Mouse (Mus musculus) heart, adult 11 months (tissue): ENCODE data around the gene Inafm1.

Experiments
- DNase-seq: peaks from one replicate; pipeline ENCODE4 v3.0.0; 2022

Gene Inafm1

DNA sequence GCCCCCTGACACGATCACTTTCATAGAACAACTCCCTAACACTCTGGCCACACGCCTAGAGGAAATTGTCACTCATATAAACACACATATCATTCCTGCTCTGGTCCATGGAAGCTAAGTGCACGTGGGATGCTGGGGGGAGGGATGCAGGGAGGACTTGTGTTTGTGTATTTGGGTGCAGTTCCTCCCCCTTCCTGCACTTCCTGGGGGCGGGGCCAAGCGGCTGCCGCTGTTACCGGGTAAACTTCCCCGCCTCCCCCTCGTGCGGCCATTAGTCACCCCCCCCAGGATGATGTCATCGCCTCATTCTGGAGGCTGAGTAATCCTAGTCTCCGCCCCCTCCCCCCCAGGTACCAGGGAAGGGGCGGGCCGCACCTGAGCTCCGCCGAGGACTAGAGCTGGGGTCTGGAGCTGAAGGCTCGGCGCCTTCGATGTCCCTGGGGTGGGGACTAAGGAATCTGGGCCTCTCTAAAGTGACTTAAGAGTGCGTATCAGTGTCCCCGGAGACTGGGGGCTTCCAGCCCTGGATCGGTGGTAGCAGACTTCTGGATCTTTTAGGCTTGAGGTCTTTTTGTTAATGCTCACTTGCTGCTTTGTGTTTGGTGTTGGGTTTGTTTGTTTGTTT lies 23.5 kb upstream of the Inafm1 start:
- DNase-seq, result peak; percentile 99

DNA sequence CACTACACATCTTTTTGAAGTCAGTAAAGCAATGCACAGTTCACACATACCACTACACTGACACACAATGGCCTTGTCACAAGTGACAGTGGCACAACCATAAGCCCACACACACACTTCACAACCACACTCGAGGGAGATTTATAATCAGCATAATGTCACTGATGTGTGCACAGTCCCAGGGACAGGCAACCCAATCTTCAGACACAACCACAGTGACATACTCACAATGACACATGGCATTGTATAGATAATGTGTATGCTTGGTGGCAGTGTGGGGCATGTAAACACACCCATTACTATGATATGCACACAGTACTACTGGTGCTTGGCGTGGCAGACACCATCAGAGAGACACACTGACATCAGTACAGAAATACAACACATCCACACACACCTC lies 22.7 kb upstream of the Inafm1 start:
- DNase-seq, result no peak

DNA sequence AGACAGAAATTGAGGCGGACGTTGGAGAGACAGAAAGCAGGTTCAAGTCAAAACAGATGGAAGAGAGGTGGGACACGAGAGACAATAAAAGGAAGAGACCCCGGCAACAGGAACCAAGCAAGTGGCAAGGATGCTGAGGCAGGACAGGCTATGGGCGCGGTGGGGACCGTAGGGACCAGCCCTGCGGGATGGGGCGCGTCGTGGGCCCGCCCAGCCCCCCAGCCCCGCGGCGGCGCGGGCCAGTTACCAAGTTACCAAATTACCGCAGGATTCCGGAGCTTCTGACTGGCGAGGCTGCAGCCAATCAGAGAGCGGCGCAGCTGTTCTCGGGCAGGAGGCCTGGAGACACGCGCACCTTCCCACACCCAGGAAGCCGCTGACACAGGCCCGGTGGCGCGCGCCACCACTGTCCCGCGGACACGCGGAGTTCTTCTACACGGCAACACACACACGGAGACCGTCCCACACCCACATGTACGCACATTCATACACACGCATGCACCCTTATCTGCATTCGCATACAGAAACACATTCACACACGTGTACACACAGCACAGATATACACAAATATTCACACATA lies 22.0 kb upstream of the Inafm1 start:
- peak; percentile 99 for DNase-seq

DNA sequence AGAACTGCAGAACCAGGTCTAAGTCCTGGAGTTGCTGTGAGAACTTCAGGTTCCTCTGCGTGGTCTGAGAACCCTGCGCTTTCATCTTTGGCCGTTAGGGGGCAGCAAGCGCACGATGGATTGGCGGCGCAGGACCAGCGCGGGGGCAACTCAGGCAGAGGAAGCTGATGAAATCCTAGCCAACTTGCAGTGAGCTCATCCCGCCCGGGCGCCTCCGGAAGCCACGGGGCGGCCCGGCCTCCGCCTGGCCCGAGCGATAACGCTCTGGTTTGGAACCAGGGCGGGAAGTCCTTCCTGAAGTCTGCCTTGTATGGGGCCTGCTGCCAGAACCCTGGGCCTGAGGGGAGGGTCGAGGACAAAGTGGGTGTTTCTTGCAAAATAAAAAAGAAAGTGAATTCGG lies 21.4 kb upstream of the Inafm1 start:
- peak; percentile 100 for DNase-seq

DNA sequence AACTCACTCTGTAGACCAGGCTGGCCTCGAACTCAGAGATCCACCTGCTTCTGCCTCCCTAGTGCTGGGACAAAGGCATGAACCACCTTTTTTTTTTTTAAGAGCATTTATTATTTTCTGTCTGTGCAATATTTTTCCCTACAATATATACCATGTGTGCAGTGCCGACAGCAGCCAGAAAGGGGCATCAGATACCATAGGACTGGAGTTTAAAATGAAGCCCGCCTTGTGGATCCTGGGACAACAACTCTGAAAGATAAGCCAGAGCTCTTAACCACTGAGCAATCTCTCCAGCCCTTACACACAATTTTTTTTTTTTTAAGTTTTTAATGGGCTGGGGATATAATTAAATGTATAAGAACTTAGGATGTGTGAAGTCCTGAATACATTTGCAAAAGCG lies 20.9 kb upstream of the Inafm1 start:
- peak; percentile 88 for DNase-seq

DNA sequence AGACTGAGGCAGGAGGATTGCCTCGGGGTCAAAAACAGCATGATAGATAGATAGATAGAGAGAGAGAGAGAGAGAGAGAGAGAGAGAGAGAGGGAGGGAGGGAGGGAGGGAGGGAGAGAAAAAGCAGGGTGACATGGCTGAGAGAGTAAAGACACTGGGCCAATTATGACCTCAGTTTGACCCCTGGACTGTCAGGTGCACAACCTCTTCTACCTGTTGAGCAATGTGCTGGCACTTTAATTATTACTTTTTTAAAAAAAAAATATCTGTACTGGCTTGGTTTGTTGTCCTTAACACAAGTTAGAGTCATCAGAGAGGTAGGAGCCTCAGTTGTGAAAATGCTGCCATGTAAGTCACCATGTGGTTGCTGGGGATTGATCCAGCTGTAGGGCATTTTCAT lies 14.4 kb upstream of the Inafm1 start:
- DNase-seq, result no peak

DNA sequence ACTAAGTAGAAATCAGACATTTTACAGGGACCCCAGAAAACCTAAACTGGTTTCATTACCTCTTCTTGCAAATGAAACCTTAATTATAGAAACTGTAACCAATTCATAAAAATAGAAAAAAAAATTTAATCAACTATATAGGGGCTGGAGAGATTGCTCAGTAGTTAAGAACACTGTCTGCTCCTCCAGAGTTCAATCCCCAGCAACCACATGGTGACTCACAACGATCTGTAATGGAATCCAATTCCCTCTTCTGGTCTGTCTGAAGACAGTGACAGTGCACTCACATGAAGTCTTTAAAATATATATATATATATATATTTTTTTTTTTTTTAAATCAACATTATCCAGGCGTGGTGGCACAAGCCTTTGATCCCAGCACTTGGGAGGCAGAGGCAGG lies 13.6 kb upstream of the Inafm1 start:
- DNase-seq, result no peak

DNA sequence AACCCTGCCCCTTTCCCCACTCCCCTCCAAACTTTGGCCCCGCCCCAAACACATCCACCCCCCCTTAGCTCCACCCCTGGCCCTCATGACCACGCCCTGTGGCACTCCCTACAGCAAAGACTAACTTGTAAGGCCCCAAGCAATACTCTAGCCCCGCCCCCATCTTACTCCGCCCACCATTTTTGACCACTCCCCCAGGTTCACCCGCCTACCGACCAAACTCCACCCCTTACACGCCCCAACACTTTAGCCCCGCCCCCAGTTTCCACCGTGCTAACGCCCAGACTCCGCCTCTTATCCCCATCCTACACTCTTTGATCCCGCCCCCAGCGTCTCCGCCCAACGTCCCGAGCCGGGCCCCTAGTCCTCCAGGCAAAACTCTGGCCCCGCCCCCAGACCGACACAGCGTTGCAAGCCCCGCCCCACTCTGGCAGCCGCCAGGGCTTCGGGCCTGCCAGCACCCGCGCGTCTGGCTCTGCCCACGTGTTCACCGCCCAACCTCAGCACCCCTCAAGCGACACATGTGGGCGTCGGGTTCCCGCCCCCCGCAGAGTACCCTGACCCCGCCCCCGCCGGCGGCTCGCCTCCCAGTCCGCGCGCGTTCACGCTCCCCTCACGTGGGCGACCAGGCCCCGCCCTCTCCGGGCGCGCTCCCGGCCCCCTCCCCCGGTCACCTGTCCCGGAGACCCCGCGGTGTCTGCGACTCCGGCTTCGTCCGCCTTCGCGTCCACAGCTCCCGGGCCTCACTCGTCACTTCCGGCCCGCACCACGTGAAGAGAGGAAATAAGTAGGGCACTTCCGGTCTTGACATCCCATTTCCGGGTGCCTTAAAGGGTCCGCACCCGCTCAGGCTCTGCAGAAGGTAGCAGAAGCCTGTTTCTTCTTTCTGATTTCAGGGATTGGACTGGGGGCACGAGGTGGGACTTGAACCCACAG lies 12.9 kb upstream of the Inafm1 start, which contains the start of gene Ccdc9:
Ccdc9 (minus strand) TSS at position 770 of the 936 bp plus-strand sequence.
- DNase-seq, result peak; percentile 100

DNA sequence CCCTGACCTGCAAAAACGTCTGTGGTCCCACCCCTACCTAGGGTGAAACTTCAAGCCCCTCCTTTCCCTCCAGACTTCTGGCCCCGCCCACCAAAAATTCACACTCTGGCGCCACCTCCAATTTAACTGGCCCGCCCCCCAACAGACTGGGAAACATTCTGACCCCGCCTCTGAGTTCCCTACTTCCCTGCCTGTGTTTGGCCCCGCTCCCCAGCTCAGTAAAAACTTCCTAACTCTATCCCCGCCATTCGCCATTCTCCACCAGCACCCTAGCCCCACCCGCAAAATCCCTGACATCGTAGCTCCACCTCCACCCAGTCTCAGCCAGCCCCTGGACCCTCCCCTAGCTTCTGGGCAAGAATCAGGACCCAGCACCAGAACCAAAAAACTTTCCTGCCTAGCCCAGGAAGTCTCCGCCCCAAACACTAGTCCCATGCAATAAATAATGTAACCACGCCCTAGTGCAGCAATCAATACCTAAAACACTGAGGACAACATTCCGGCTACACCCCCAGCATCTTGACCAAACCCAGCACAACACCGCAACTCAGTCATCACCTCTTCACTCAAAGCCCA lies 12.1 kb upstream of the Inafm1 start:
- DNase-seq, result no peak

DNA sequence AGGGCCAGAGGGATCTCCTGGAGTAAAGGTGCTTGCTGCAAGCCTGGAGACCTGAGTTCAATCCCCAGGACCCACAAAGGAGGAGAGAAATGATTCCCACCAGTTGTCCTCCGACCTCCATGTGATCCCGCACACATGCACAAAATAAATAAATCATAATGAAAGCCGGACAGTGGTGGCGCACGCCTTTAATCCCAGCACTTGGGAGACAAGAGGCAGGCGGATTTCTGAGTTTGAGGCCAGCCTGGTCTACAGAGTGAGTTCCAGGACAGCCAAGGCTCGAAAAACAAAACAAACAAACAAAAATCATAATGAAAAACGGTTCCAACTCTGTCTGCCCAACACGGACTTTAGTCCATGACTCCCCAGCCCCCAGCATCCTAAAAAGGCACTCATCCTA lies 11.5 kb upstream of the Inafm1 start:
- DNase-seq, result no peak

DNA sequence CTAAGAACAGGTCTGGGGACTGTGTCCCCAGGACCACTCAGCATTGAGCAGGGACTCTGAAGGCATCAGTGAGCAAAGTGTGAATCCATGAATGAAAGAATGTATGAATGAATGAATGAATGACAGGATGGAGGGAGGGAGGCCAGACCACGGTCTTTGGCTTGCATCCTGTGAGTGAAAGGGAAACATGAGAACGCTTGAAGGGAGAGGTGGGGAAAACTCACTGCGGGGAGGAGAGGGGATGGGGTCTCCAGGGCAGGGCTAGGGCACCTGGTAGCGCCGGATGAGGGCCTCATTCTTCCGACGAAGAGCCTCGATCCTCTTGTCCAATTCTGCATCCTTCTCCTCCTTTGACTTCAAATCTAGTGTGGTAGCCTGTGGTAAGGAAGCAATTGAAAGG lies 10.6 kb upstream of the Inafm1 start:
- peak; percentile 92 for DNase-seq

DNA sequence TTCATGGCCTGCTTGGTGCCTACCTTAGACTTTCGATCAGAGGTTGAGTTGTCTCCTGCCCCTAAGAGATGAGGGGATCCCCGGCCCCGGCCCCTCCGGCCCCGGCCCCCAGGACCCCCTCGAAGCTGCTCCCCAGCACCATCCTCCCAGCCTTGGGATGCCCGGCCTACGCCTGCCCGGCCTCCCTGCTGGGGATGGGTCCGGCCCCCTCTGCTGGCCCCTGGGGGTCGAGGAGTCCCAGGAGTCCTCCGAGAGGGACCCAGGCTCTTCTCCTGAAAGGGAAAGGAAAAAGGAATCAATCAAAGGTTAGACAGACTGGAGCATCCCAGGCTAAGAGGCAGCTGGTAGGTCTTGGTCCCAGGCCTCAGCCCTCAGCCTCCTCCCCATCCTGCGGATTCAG lies 8.9 kb upstream of the Inafm1 start:
- DNase-seq, result peak; percentile 92

DNA sequence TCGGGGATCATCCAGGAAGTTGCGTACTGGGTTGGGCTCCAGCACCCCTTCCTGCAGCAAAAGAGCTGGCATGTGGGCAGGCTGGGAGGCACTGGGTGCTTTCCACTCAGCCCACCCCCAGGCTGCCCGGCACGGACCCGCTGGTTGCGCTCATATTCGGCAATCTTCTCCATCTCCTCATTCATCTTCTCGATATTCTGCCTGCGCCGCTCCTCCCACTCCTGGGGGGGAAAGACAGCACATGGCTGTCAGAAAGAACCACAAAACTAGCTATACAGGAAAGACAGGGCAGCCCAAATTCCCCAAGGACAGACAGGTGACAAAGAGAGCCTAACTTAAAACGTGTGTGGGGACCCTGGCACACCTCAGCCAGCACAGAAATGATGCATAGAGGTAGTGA lies 7.3 kb upstream of the Inafm1 start:
- DNase-seq, result peak; percentile 93

DNA sequence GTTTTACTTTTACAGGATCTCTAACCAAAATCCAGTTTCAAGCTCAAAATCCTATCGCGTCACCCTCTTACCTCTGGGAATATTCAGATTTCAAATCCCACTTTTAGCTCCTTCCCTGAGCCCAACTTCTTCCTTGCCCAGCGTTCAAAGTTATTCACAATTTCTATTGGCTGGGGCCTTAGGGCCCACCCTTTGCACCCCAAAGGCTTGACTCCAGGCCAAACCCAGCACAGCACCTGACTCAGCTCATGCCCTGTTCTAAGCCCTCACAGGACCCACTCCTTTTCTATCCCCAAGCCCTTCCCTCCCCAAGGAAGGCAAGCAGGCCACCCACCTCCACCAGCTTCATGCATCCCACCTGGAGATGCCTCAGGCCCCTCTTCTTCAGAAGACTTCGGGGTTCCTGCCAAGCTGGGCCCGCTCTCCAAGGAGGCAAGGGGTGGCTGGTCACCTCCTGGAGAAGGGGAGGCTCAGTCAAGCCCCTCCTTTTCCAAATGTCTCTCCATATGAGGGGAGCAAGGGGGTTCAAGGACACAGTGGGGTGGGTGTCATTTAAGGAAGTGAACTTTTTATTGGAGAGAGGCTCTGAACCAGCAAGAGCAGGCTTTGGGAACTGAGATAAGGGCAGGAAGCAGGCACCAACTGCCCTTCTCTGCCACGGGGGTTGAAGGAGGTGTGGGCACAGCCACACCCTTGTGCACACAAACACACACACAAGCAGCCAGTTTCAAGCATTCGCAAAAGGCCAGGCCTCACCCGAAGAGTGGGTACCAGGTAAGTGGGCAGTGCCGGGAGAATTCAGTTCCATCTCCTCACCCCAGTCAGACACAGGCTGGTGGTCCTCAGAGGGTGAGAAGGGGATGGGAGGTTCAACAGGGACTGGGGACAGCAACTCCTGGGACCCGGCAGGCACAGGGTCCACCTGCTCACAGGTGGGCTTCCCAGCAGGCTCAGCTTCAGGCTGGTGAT lies 1.8 kb upstream of the Inafm1 start:
- DNase-seq, result peak; percentile 91

DNA sequence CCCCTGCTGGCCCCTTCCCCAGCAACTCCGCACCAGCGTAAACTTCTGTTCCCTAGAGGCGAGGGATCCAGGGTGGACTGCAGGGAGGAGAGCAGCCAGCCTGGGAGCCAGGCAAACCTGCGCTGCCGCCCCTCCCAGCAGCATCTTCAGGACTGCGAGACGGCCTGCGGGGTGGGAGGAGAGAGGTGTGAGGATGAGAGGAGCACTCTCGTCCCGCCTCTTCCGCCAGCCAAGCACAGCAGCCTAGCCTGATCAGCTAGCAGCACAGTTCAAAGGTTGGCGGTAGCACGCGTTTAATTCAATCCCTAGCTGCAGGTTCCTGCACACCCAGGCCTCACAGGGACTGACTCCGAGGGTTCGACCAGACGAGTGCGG lies 336 bp upstream of the Inafm1 start:
- DNase-seq, result no peak

DNA sequence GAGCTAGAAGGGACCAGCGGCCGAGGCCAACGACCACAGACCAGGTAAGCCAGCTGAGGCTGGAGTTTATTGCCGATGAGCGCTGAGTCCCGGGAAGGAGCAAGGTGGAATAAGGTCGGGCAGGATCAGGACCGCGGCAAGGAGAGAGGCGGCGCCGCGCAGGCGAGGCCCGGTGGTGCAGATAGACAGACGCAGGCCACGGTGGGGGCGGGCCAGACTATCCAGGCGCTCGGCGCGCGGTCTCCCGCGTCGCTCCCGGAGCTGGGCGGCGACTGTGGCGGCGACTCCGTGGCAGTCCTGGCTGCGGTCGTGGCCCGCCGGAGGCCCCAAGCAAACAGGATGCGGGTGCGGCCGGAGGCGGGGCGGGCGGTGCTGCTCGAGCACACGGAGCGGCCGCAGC lies 736 bp downstream of the Inafm1 start:
- no peak for DNase-seq

DNA sequence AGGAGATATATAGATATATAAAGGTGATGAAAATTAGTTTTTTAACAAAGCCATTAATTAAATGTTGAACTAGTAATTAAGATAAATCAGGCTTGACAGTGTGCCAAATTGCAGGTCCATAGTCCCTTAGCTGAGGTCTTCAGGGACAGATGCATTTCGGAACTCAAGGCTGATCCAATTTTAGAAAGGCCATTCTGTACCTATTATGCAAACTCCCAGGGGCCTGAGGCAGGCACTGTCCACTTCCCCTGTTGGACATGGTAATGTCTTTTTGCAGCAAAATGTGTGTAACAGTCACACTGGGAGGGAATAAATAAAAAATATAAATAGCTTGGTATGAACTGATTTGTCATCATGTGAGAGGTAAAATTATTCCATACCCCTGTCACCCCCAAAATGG lies 2.3 kb downstream of the Inafm1 start:
- peak; percentile 88 for DNase-seq

DNA sequence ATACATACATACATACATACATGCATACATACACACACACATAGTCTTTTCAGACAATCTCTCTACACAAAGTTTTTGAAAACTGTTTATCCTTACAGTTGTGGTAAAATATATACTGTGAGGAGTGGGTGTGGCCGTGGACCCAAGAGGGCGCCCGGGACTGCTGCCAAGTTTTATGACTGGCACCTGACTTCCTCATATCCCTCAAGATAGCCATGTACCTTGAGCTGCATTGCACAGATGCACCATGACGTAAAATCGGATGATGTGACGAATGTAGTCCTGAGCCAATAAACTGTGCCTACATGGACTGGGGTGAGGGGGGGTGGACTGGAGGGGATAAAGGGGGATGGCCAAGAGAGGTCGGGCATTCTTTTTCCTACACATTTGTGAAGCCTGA lies 6.8 kb downstream of the Inafm1 start:
- DNase-seq, result peak; percentile 72

DNA sequence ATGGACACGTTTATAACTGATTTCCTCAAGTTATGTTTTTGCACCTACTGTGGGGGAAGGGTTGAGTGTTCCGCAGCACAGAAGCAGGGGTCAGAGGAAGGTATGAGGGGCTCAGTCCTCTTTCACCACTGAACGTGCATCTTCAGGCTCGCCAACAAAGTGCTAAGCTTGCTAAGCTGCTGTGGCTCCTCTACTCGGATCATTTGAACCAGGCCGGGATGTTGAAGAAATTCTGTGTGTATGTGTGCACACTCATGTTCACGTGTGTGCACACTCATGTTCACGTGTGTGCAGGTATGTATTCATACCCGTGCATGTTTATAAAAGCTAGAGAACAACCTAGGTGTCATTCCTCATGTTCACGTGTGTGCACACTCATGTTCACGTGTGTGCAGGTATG lies 7.6 kb downstream of the Inafm1 start:
- DNase-seq, result peak; percentile 76

DNA sequence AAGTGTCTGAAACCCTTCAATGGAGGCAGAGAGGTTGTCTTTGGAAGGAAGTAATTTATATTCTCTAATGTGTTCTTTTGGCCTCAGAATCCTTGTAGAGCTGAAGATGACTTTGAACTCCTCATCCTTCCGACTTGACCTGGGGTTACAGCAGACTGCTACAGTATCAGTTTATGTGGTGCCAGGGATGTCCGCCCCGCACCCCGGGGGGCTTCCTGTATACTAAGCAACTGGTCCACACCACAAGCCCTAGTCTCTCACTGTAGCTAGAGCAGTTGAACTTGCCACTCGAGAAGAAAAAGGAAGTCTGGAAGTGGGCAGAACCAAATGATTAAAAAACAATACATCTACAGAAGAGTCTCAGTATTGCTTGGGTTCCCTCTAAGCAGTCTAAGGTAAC lies 9.6 kb downstream of the Inafm1 start:
- peak; percentile 84 for DNase-seq

DNA sequence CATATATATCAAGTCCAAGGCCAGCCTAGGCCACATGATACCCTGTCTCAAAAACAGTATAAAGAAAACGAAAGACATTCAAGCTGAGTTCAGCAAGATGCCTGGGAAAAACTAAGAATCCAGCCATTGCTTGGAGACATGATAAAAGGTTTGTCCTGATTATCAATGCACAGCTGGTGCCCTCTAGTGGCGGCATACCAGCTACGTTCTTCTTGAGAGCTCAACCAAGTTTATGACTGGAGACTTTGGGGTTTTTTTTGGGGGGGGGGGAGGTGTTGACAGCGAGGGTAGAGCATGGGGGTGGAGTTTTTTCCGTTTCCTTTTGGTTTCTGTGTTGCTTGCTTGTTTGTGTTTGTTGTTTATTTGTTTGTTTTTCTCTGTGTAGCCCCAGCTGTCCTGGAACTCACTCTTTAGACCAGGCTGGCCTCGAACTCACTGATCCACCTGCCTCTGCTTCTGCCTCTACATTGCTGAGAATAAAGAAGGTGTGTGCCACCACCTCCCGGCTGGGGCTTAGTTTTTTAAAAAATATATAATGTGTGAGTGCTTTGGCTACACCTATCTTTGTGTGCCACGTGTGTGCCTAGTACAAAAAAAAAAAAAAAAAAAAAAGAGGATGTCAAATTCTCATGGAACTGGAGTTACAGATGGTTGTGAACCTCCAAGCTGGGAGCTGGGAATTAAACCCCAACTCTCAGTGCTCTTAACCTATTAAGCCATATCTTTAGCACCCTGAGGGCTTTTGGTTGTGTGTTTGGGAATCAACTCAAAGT lies 10.2 kb downstream of the Inafm1 start:
- peak; percentile 90 for DNase-seq

DNA sequence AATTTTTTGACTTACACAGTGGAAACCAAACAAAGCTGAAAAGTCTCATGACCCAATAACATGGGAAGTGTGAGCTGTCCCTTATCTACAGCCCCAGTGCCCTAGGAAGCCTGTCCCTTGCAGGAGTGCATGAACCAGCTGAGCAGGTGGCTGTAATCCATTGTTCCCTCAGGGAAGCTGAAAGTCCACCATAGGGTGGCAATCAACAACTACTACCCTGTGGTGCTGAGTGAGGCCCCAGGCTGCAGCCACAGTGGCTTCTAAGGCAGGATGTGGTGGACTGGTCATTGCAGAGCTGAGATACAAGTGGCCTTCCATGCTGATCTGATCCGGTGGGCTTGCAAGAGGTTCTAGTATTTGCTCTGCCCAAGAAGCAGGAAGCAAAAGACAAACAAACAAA lies 12.3 kb downstream of the Inafm1 start:
- peak; percentile 84 for DNase-seq
